Mouse (Mus musculus) limb, embryonic 12.5 days (tissue): ENCODE data around the gene Slc25a20. TPM values are rescaled to one million over a fixed set of nuclear protein-coding genes. Genes with fewer than 3 reads are reported as not detected.

Experiments used
- ATAC-seq: fragments of 200-750 bp; cut with Nextera tagmentation; 2 replicates; pipeline ENCODE4 v1.8.0; 2017; ENCODE audit warnings: low read depth, moderate TSS enrichment; ENCODE audit not compliant: insufficient number of reproducible peaks, insufficient read depth, low FRiP score, low TSS enrichment
- H3K27ac ChIP-seq: fragments of 300-500 bp; sonication (generic); 2 replicates; pipeline ENCODE4 v1.5.1; 2016; ENCODE audit warnings: mild to moderate bottlenecking, moderate library complexity
- H3K27me3 ChIP-seq: fragments of 300-500 bp; sonication (generic); 2 replicates; pipeline ENCODE4 v1.6.1; 2016; ENCODE audit warnings: mild to moderate bottlenecking, moderate library complexity
- H3K36me3 ChIP-seq: fragments of 300-500 bp; sonication (generic); 2 replicates; pipeline ENCODE4 v1.6.1; 2016; ENCODE audit warnings: mild to moderate bottlenecking, moderate library complexity
- H3K4me1 ChIP-seq: fragments of 300-500 bp; sonication (generic); replicated peaks from 2 replicates; pipeline ENCODE4 v1.6.1; 2016
- H3K4me2 ChIP-seq: fragments of 300-500 bp; sonication (generic); 2 replicates; pipeline ENCODE4 v1.6.1; 2016; ENCODE audit warnings: mild to moderate bottlenecking, moderate library complexity
- H3K4me3 ChIP-seq: fragments of 300-500 bp; sonication (generic); replicated peaks from 2 replicates; pipeline ENCODE4 v1.5.1; 2016; ENCODE audit warnings: mild to moderate bottlenecking
- H3K9ac ChIP-seq: fragments of 300-500 bp; sonication (generic); replicated peaks from 2 replicates; pipeline ENCODE4 v1.6.1; 2016; ENCODE audit warnings: mild to moderate bottlenecking, moderate library complexity
- H3K9me3 ChIP-seq: fragments of 300-500 bp; sonication (generic); 2 replicates; pipeline ENCODE4 v1.6.1; 2016; ENCODE audit warnings: mild to moderate bottlenecking, moderate library complexity
- WGBS: fragments of 180-500 bp; shearing (Covaris S2); methylation state at CpG from one replicate; pipeline ENCODE4 v1.1.7; 2016; 5-methylcytosine and 5-hydroxymethylcytosine counted together
- polyA plus RNA-seq: library from polyadenylated mRNA; unstranded; fragments of >200 nt; fragmentation: Nextera tagmentation; extraction: Ambion mirVana; gene quantifications from 2 replicates; pipeline ENCODE4 v1.2.1, GENCODE M21; 2016

Slc25a20 gene
- polyA plus RNA-seq, 1 experiment from 2014 or later, result 40.7 TPM

- Histone ChIP-seq H3K36me3 (peaks cover 17% of the 10 kb centered on the region), H3K9me3 (no peaks in the 10 kb centered on the region), H3K4me1 (peaks cover 15% of the 10 kb centered on the region; the same call in 1 of the 2 replicates), H3K27me3 (no peaks in the 10 kb centered on the region), H3K4me2 (no peak overlapping the region), H3K27ac (no peak overlapping the region), H3K4me3 (no peak overlapping the region), H3K9ac (no peak overlapping the region)
- 65% methylated on average over 2 of the region's 2 CpGs for WGBS
- ATAC-seq, result no peak
Measured at GRCm38 (mm10) chr9:108687686-108688085, 25.8 kb downstream of the Slc25a20 start.

- WGBS, result 85% methylated on average over 9 of the region's 9 CpGs
- Histone ChIP-seq H3K27me3 (no peaks in the 10 kb centered on the region), H3K4me3 (no peak overlapping the region), H3K4me1 (peaks cover 17% of the 10 kb centered on the region; the same call in 1 of the 2 replicates), H3K36me3 (peaks cover 11% of the 10 kb centered on the region), H3K27ac (no peak overlapping the region), H3K9me3 (no peaks in the 10 kb centered on the region), H3K9ac (no peak overlapping the region), H3K4me2 (no peak overlapping the region)
- ATAC-seq, result no peak
Measured at GRCm38 (mm10) chr9:108688451-108688850, 26.6 kb downstream of the Slc25a20 start.

GRCm38 (mm10) chr9:108689106-108689505 is 27.2 kb downstream of the Slc25a20 start, which contains the start of gene Prkar2a:
Gene Prkar2a, plus strand, starts transcription at chr9:108689314.
- H3K4me3 ChIP-seq, result no peak within 1 kb of the TSS
- H3K9ac ChIP-seq, result 0 out of 2 replicates have a peak within 1 kb of the TSS, but pooled peaks have one; percentile 1
- H3K9me3 ChIP-seq, result no peaks in the 10 kb centered on the region
- H3K27ac ChIP-seq, result no peak within 1 kb of the TSS
- H3K36me3 ChIP-seq, result peaks cover 8% of the 10 kb centered on the region
- no peaks in the 10 kb centered on the region for H3K27me3 ChIP-seq
- H3K4me1 ChIP-seq, result peaks cover 24% of the 10 kb centered on the region
- 78% methylated on average over 1 of the region's 1 CpGs for WGBS
- H3K4me2 ChIP-seq, result no peak within 1 kb of the TSS
- ATAC-seq, result no peak

- ATAC-seq, result no peak
- no peak overlapping the region for H3K9ac ChIP-seq
- H3K9me3 ChIP-seq, result no peaks in the 10 kb centered on the region
- H3K4me1 ChIP-seq, result peaks cover 27% of the 10 kb centered on the region
- peaks cover 5% of the 10 kb centered on the region for H3K36me3 ChIP-seq
- H3K4me3 ChIP-seq, result no peak overlapping the region
- no peak overlapping the region for H3K27ac ChIP-seq
- H3K27me3 ChIP-seq, result no peaks in the 10 kb centered on the region
- H3K4me2 ChIP-seq, result no peak overlapping the region
- 85% methylated on average over 1 of the region's 1 CpGs for WGBS
Measured at GRCm38 (mm10) chr9:108689993-108690392, 28.1 kb downstream of the Slc25a20 start.

- Histone ChIP-seq H3K4me1 (peaks cover 27% of the 10 kb centered on the region), H3K27me3 (no peaks in the 10 kb centered on the region), H3K4me3 (no peak overlapping the region), H3K27ac (no peak overlapping the region), H3K9me3 (no peaks in the 10 kb centered on the region), H3K36me3 (no peaks in the 10 kb centered on the region), H3K4me2 (no peak overlapping the region), H3K9ac (no peak overlapping the region)
- ATAC-seq, result no peak
- 85% methylated on average over 6 of the region's 6 CpGs for WGBS
Measured at GRCm38 (mm10) chr9:108690914-108691313, 29.0 kb downstream of the Slc25a20 start.

- Histone ChIP-seq H3K27me3 (no peaks in the 10 kb centered on the region), H3K4me1 (peaks cover 24% of the 10 kb centered on the region), H3K4me2 (peak overlapping the region; percentile 90), H3K9ac (peak overlapping the region; percentile 81), H3K9me3 (no peaks in the 10 kb centered on the region), H3K36me3 (no peaks in the 10 kb centered on the region), H3K27ac (no peak overlapping the region), H3K4me3 (peak overlapping the region; percentile 82)
- 71% methylated on average over 8 of the region's 8 CpGs for WGBS
- no peak for ATAC-seq
Measured at GRCm38 (mm10) chr9:108691371-108691770, 29.5 kb downstream of the Slc25a20 start.

- Histone ChIP-seq H3K4me2 (peak overlapping the region; percentile 90), H3K36me3 (no peaks in the 10 kb centered on the region), H3K9me3 (no peaks in the 10 kb centered on the region), H3K4me3 (peak overlapping the region; percentile 82), H3K9ac (peak overlapping the region; percentile 81), H3K4me1 (peaks cover 19% of the 10 kb centered on the region), H3K27me3 (no peaks in the 10 kb centered on the region), H3K27ac (peak overlapping the region; percentile 56; the same call in 1 of the 2 replicates)
- ATAC-seq, result peak; percentile 77
- WGBS, result under 1% methylated on average over 37 of the region's 42 CpGs
Measured at GRCm38 (mm10) chr9:108691846-108692225, 29.9 kb downstream of the Slc25a20 start.

- WGBS, result under 1% methylated on average over 92 of the region's 92 CpGs
- H3K36me3 ChIP-seq, result no peaks in the 10 kb centered on the region
- H3K9me3 ChIP-seq, result no peaks in the 10 kb centered on the region
- peak; percentile 61 for ATAC-seq
- H3K4me3 ChIP-seq, result peak overlapping the region; percentile 82
- no peaks in the 10 kb centered on the region for H3K27me3 ChIP-seq
- H3K4me2 ChIP-seq, result peak overlapping the region; percentile 90
- peak overlapping the region; percentile 56; the same call in 1 of the 2 replicates for H3K27ac ChIP-seq
- H3K4me1 ChIP-seq, result peaks cover 17% of the 10 kb centered on the region
- peak overlapping the region; percentile 81 for H3K9ac ChIP-seq
Measured at GRCm38 (mm10) chr9:108692226-108693041, 30.5 kb downstream of the Slc25a20 start.

GRCm38 (mm10) chr9:108693946-108694345 is 32.1 kb downstream of the Slc25a20 start:
- peaks cover 17% of the 10 kb centered on the region for H3K4me1 ChIP-seq
- 81% methylated on average over 4 of the region's 4 CpGs for WGBS
- H3K4me2 ChIP-seq, result peak overlapping the region; percentile 90; the same call in 1 of the 2 replicates
- H3K9me3 ChIP-seq, result no peaks in the 10 kb centered on the region
- H3K4me3 ChIP-seq, result no peak overlapping the region
- no peak overlapping the region for H3K27ac ChIP-seq
- H3K36me3 ChIP-seq, result no peaks in the 10 kb centered on the region; the same call in 1 of the 2 replicates
- no peak overlapping the region for H3K9ac ChIP-seq
- ATAC-seq, result no peak
- no peaks in the 10 kb centered on the region for H3K27me3 ChIP-seq

GRCm38 (mm10) chr9:108694533-108694932 is 32.6 kb downstream of the Slc25a20 start:
- H3K4me3 ChIP-seq, result no peak overlapping the region
- H3K27me3 ChIP-seq, result no peaks in the 10 kb centered on the region
- H3K9me3 ChIP-seq, result no peaks in the 10 kb centered on the region
- WGBS, result 80% methylated on average over 1 of the region's 1 CpGs
- peaks cover 17% of the 10 kb centered on the region for H3K4me1 ChIP-seq
- 0 out of 2 replicates have a peak overlapping the region, but pooled peaks have one; percentile 90 for H3K4me2 ChIP-seq
- H3K27ac ChIP-seq, result no peak overlapping the region
- H3K9ac ChIP-seq, result no peak overlapping the region
- no peak for ATAC-seq
- H3K36me3 ChIP-seq, result no peaks in the 10 kb centered on the region; the same call in 1 of the 2 replicates

- Histone ChIP-seq H3K27me3 (no peaks in the 10 kb centered on the region), H3K4me3 (no peak overlapping the region), H3K4me2 (no peak overlapping the region), H3K9ac (no peak overlapping the region), H3K27ac (no peak overlapping the region), H3K4me1 (no peaks in the 10 kb centered on the region), H3K36me3 (no peaks in the 10 kb centered on the region; the same call in 1 of the 2 replicates), H3K9me3 (no peaks in the 10 kb centered on the region)
- ATAC-seq, result no peak
Measured at GRCm38 (mm10) chr9:108702476-108702875, 40.6 kb downstream of the Slc25a20 start.
